Mouse (Mus musculus) hindbrain, embryonic 12.5 days (tissue): ENCODE measurements around the gene Zfp553. TPM values are rescaled to one million over a fixed set of nuclear protein-coding genes. Genes with fewer than 3 reads are reported as not detected.

Source experiments
- ATAC-seq: fragments of 200-750 bp; cut with Nextera tagmentation; 2 replicates; pipeline ENCODE4 v1.8.0; 2017; ENCODE audit warnings: moderate TSS enrichment; ENCODE audit not compliant: low FRiP score
- H3K27ac ChIP-seq: fragments of 300-500 bp; sonication (generic); 2 replicates; pipeline ENCODE4 v1.5.1; 2016; ENCODE audit warnings: mild to moderate bottlenecking
- H3K27me3 ChIP-seq: fragments of 300-500 bp; sonication (generic); 2 replicates; pipeline ENCODE4 v1.6.1; 2016; ENCODE audit warnings: mild to moderate bottlenecking
- H3K36me3 ChIP-seq: fragments of 300-500 bp; sonication (generic); 2 replicates; pipeline ENCODE4 v1.6.1; 2016; ENCODE audit warnings: mild to moderate bottlenecking
- H3K4me1 ChIP-seq: fragments of 300-500 bp; sonication (generic); 2 replicates; pipeline ENCODE4 v1.6.1; 2016
- H3K4me2 ChIP-seq: fragments of 300-500 bp; sonication (generic); replicated peaks from 2 replicates; pipeline ENCODE4 v1.6.1; 2016; ENCODE audit warnings: mild to moderate bottlenecking
- H3K4me3 ChIP-seq: fragments of 300-500 bp; sonication (generic); 2 replicates; pipeline ENCODE4 v1.5.1; 2016; ENCODE audit warnings: mild to moderate bottlenecking
- H3K9ac ChIP-seq: fragments of 300-500 bp; sonication (generic); 2 replicates; pipeline ENCODE4 v1.6.1; 2016; ENCODE audit warnings: mild to moderate bottlenecking, moderate library complexity
- H3K9me3 ChIP-seq: fragments of 300-500 bp; sonication (generic); replicated peaks from 2 replicates; pipeline ENCODE4 v1.6.1; 2016; ENCODE audit warnings: mild to moderate bottlenecking
- WGBS: fragments of 180-500 bp; shearing (Covaris S2); methylation state at CpG from one replicate; pipeline ENCODE4 v1.1.7; 2016; 5-methylcytosine and 5-hydroxymethylcytosine counted together
- polyA plus RNA-seq: library from polyadenylated mRNA; unstranded; fragments of >200 nt; fragmentation: Nextera tagmentation; extraction: Ambion mirVana; gene quantifications from 2 replicates; pipeline ENCODE4 v1.2.1, GENCODE M21; 2016

Gene Zfp553
- polyA plus RNA-seq, 1 experiment from 2014 or later, result 67.9 TPM

DNA sequence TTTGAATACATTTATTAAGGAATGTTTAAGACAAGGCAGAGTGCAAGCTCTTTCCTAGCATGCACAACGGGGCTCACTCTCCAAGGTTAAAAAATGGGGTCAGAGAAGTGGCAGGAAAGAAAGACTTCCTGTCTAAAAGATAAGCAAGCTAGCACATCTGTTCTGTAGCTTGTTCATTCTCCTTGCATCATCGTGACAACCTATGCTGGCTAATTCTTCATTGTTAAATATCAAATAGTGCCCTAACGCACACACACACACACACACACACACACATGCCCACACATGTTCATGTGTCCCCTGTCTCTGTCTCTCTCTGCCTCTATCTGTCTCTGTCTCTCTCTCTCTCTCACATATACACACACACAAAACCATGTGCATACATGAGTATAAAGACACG is 48.3 kb downstream of the Zfp553 start:
- Histone ChIP-seq H3K27ac (no peak overlapping the region), H3K4me1 (no peaks in the 10 kb centered on the region), H3K9ac (no peak overlapping the region), H3K4me3 (no peak overlapping the region), H3K27me3 (no peaks in the 10 kb centered on the region; the same call in 1 of the 2 replicates), H3K36me3 (no peaks in the 10 kb centered on the region), H3K9me3 (0 out of 2 replicates have a peak, but pooled peaks cover under 1% of the 10 kb centered on the region), H3K4me2 (no peak overlapping the region)
- WGBS, result 79% methylated on average over 4 of the region's 4 CpGs
- no peak for ATAC-seq

DNA sequence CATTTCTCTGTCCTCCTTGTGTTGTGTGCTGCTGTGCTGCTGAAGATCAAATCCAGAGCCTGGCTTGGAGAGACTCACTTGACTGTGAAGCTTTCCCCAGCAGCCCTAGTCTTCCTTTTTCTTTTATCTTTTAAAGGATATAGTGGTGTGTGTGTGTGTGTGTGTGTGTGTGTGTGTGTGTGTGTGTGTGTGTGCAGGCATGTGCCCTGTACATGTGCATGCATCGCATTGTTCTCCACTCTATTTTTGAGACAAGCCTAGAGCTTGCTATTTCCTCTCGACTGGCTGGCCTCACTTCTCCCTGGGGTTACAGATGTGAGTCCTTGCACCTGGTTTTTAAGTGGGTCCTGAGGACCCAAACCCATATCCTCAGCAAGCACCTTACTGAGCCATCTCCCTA is 49.3 kb downstream of the Zfp553 start:
- H3K36me3 ChIP-seq, result no peaks in the 10 kb centered on the region
- no peak for ATAC-seq
- no peak overlapping the region for H3K4me3 ChIP-seq
- peaks cover 11% of the 10 kb centered on the region; the same call in 1 of the 2 replicates for H3K9me3 ChIP-seq
- no peak overlapping the region for H3K27ac ChIP-seq
- 89% methylated on average over 2 of the region's 2 CpGs for WGBS
- H3K27me3 ChIP-seq, result no peaks in the 10 kb centered on the region; the same call in 1 of the 2 replicates
- no peaks in the 10 kb centered on the region for H3K4me1 ChIP-seq
- no peak overlapping the region for H3K9ac ChIP-seq
- no peak overlapping the region for H3K4me2 ChIP-seq

DNA sequence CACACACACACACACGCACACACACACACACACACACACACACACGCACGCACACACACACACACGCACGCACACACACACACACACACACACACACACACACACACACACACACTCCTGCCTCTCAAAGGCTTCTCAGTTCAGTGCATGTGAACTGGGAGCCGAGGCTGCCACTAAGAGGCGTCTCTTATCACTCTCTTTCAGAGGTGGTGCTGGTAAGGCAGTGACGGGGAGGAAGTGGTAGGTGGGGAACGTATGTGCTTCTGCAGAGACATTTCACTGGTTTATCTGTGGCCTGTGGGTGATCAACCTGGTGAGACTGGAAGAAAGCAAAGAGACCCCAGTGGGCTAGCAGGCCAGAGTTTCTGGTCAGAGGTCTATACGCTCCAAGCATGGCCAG is 52.3 kb downstream of the Zfp553 start:
- H3K36me3 ChIP-seq, result no peaks in the 10 kb centered on the region
- H3K9ac ChIP-seq, result no peak overlapping the region
- no peaks in the 10 kb centered on the region; the same call in 1 of the 2 replicates for H3K27me3 ChIP-seq
- no peak overlapping the region for H3K27ac ChIP-seq
- H3K9me3 ChIP-seq, result peaks cover 24% of the 10 kb centered on the region
- no peak overlapping the region for H3K4me3 ChIP-seq
- WGBS, result 79% methylated on average over 7 of the region's 10 CpGs
- ATAC-seq, result no peak
- no peak overlapping the region for H3K4me2 ChIP-seq
- no peaks in the 10 kb centered on the region for H3K4me1 ChIP-seq

Other genes with a start within 250 kb of the Zfp553 start
- 6.8 and 7.2 TPM in 2 replicates for gene Mvp, start 218.4 kb upstream of the Zfp553 start, polyA plus RNA-seq
- 0.72 and 1.3 TPM in 2 replicates for gene Pagr1b, start 216.6 kb upstream of the Zfp553 start, polyA plus RNA-seq
- 46.6 and 51.6 TPM in 2 replicates for gene Pagr1a, start 215.7 kb upstream of the Zfp553 start, polyA plus RNA-seq
- 63.8 and 69.6 TPM in 2 replicates for gene Gm42742, start 212.0 kb upstream of the Zfp553 start, polyA plus RNA-seq
- 7.1 and 9.6 TPM in 2 replicates for gene Prrt2, start 211.8 kb upstream of the Zfp553 start, polyA plus RNA-seq
- gene Maz, start 206.0 kb upstream of the Zfp553 start, polyA plus RNA-seq, result 117 and 119 TPM in 2 replicates
- gene Kif22, start 190.6 kb upstream of the Zfp553 start, polyA plus RNA-seq, result 85.3 and 86.9 TPM in 2 replicates
- not detected in 2 replicates for gene Zg16, start 145.7 kb upstream of the Zfp553 start, polyA plus RNA-seq
- 1.0 and 1.2 TPM in 2 replicates for gene AI467606, start 141.7 kb upstream of the Zfp553 start, polyA plus RNA-seq
- gene Qprt, start 110.8 kb upstream of the Zfp553 start, polyA plus RNA-seq, result 0.80 and 1.9 TPM in 2 replicates
- gene Spn, start 95.2 kb upstream of the Zfp553 start, polyA plus RNA-seq, result not detected in 2 replicates
- gene Cd2bp2, start 37.0 kb upstream of the Zfp553 start, polyA plus RNA-seq, result 86.2 and 92.9 TPM in 2 replicates
- 46.5 and 47.2 TPM in 2 replicates for gene Tbc1d10b, start 24.6 kb upstream of the Zfp553 start, polyA plus RNA-seq
- gene Mylpf, start 24.2 kb upstream of the Zfp553 start, polyA plus RNA-seq, result 19.5 and 46.1 TPM in 2 replicates
- 32.7 and 33.2 TPM in 2 replicates for gene Sept1, start 69 bp downstream of the Zfp553 start, polyA plus RNA-seq
- gene Zfp771, start 11.2 kb downstream of the Zfp553 start, polyA plus RNA-seq, result 61.3 and 62.8 TPM in 2 replicates
- gene Dctpp1, start 27.6 kb downstream of the Zfp553 start, polyA plus RNA-seq, result 123 and 147 TPM in 2 replicates
- gene Sephs2, start 41.0 kb downstream of the Zfp553 start, polyA plus RNA-seq, result 66.5 and 69.3 TPM in 2 replicates
- gene Itgal, start 63.2 kb downstream of the Zfp553 start, polyA plus RNA-seq, result 0.46 and 0.52 TPM in 2 replicates
- 21.3 and 23.1 TPM in 2 replicates for gene Zfp768, start 112.5 kb downstream of the Zfp553 start, polyA plus RNA-seq
- 9.3 and 9.7 TPM in 2 replicates for gene Zfp747, start 143.0 kb downstream of the Zfp553 start, polyA plus RNA-seq
- 5.4 and 6.0 TPM in 2 replicates for gene 9130019O22Rik, start 154.1 kb downstream of the Zfp553 start, polyA plus RNA-seq
- 6.4 and 6.8 TPM in 2 replicates for gene E430018J23Rik, start 160.6 kb downstream of the Zfp553 start, polyA plus RNA-seq
- gene Zfp764, start 173.8 kb downstream of the Zfp553 start, polyA plus RNA-seq, result 5.9 and 6.5 TPM in 2 replicates
- gene Zfp688, start 189.0 kb downstream of the Zfp553 start, polyA plus RNA-seq, result 28.7 and 30.7 TPM in 2 replicates
- gene Zfp689, start 216.1 kb downstream of the Zfp553 start, polyA plus RNA-seq, result 16.3 and 17.7 TPM in 2 replicates
- gene Prr14, start 226.6 kb downstream of the Zfp553 start, polyA plus RNA-seq, result 55.4 and 56.3 TPM in 2 replicates
- 14.4 and 15.6 TPM in 2 replicates for gene Fbrs, start 246.1 kb downstream of the Zfp553 start, polyA plus RNA-seq